Mouse (Mus musculus): ENCODE measurements around the gene Adamts2.

The Adamts2 gene

GRCm38 (mm10) chr11:50670881-50671280 is 69.0 kb downstream of the Adamts2 start:
- in situ Hi-C loops (cut with MboI; ENCODE audit: unreplicated experiment in 2 of 2): no loop called here

- in situ Hi-C loops (cut with MboI; ENCODE audit: unreplicated experiment in 2 of 2): no loop called here
Observed at GRCm38 (mm10) chr11:50671376-50671775, 69.5 kb downstream of the Adamts2 start.

GRCm38 (mm10) chr11:50671820-50672310 is 70.0 kb downstream of the Adamts2 start:
- in situ Hi-C loops (cut with MboI; ENCODE audit: unreplicated experiment in 2 of 2): no loop called here

- in situ Hi-C loops (cut with MboI; ENCODE audit: unreplicated experiment in 2 of 2): no loop called here
Observed at GRCm38 (mm10) chr11:50672866-50673265, 71.0 kb downstream of the Adamts2 start.

GRCm38 (mm10) chr11:50673525-50674250 is 71.8 kb downstream of the Adamts2 start:
- in situ Hi-C loops (cut with MboI; ENCODE audit: unreplicated experiment in 2 of 2): no loop called here

GRCm38 (mm10) chr11:50674390-50674789 is 72.5 kb downstream of the Adamts2 start:
- in situ Hi-C loops (cut with MboI; ENCODE audit: unreplicated experiment in 2 of 2): no loop called here

GRCm38 (mm10) chr11:50678650-50679049 is 76.8 kb downstream of the Adamts2 start:
- in situ Hi-C loops (cut with MboI; ENCODE audit: unreplicated experiment in 2 of 2): no loop called here

GRCm38 (mm10) chr11:50681940-50682339 is 80.1 kb downstream of the Adamts2 start:
- in situ Hi-C loops (cut with MboI; ENCODE audit: unreplicated experiment in 2 of 2): no loop called here

- in situ Hi-C loops (cut with MboI; ENCODE audit: unreplicated experiment in 2 of 2): no loop called here
Observed at GRCm38 (mm10) chr11:50683821-50684220, 81.9 kb downstream of the Adamts2 start.

- in situ Hi-C loops (cut with MboI; ENCODE audit: unreplicated experiment in 2 of 2): no loop called here
Observed at GRCm38 (mm10) chr11:50688584-50688983, 86.7 kb downstream of the Adamts2 start.

- in situ Hi-C loops (cut with MboI; ENCODE audit: unreplicated experiment in 2 of 2): no loop called here
Observed at GRCm38 (mm10) chr11:50689672-50690071, 87.8 kb downstream of the Adamts2 start.

- in situ Hi-C loops (cut with MboI; ENCODE audit: unreplicated experiment in 2 of 2): no loop called here
Observed at GRCm38 (mm10) chr11:50699971-50700370, 98.1 kb downstream of the Adamts2 start.

GRCm38 (mm10) chr11:50700496-50700895 is 98.6 kb downstream of the Adamts2 start:
- in situ Hi-C loops (cut with MboI; ENCODE audit: unreplicated experiment in 2 of 2): no loop called here

GRCm38 (mm10) chr11:50703397-50703796 is 101.5 kb downstream of the Adamts2 start:
- in situ Hi-C loops (cut with MboI; ENCODE audit: unreplicated experiment in 2 of 2): no loop called here

- in situ Hi-C loops (cut with MboI; ENCODE audit: unreplicated experiment in 2 of 2): no loop called here
Observed at GRCm38 (mm10) chr11:50704511-50704910, 102.6 kb downstream of the Adamts2 start.

GRCm38 (mm10) chr11:50707259-50707658 is 105.4 kb downstream of the Adamts2 start:
- in situ Hi-C loops (cut with MboI; ENCODE audit: unreplicated experiment in 2 of 2): no loop called here

GRCm38 (mm10) chr11:50713610-50714202 is 111.8 kb downstream of the Adamts2 start:
- in situ Hi-C loops (cut with MboI; ENCODE audit: unreplicated experiment in 2 of 2): no loop called here

- in situ Hi-C loops (cut with MboI; ENCODE audit: unreplicated experiment in 2 of 2): no loop called here
Observed at GRCm38 (mm10) chr11:50715091-50715490, 113.2 kb downstream of the Adamts2 start.

GRCm38 (mm10) chr11:50717381-50717897 is 115.6 kb downstream of the Adamts2 start:
- in situ Hi-C loops (cut with MboI; ENCODE audit: unreplicated experiment in 2 of 2): no loop called here

GRCm38 (mm10) chr11:50718862-50719261 is 117.0 kb downstream of the Adamts2 start:
- in situ Hi-C loops (cut with MboI; ENCODE audit: unreplicated experiment in 2 of 2): no loop called here

GRCm38 (mm10) chr11:50720421-50720820 is 118.5 kb downstream of the Adamts2 start:
- in situ Hi-C loops (cut with MboI; ENCODE audit: unreplicated experiment in 2 of 2): no loop called here

Data from v-Abl transformed pro-B cells (cell line).